Mouse (Mus musculus) liver, postnatal 0 days (tissue): ENCODE measurements around the gene Golm1.

Experiments
- CTCF ChIP-seq: sonication (generic); IDR thresholded peaks from 2 replicates; pipeline ENCODE4 v1.5.1; 2016; ENCODE audit warnings: antibody characterized with exemption, low read depth
- EP300 ChIP-seq: IDR thresholded peaks from 2 replicates; pipeline ENCODE4 v1.6.1; 2016; ENCODE audit warnings: antibody characterized with exemption, low read depth, mild to moderate bottlenecking

DNA sequence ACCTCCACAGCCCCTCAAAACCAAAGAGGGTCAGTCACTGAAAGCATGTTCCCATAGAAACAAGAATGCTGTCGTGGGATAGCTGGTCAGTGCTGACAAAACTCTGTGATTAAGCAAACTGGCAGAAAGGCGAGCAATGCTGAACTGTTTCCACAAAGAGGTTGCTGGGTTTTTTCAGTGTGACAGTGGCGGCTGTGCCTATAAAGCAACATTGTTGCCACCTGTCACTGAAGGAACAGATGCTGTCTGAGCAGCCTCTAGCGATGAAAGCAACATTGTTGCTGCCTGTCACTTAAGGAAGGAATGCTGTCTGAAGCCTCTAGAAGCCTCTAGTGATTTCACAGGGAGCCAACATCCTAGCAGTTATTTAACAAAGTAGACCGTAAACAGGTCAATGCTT is 23.0 kb downstream of the Golm1 start:
- TF ChIP-seq CTCF (no peak), EP300 (no peak)
